Mouse (Mus musculus): ENCODE data around the gene Rngtt.
A peak's percentile ranks its signal among the peaks of the same experiment; 100 is the strongest.

Rngtt gene

GRCm38 (mm10) chr4:33309764-33310757, at the start of gene Rngtt:
Rngtt (plus strand) TSS chr4:33310311.
- DNase-seq = peak; percentile 99

- peak; percentile 90 for DNase-seq
These were observed 49.8 kb upstream of the Rngtt start for GRCm38 (mm10) chr4:33260311-33260710.

GRCm38 (mm10) chr4:33261311-33261753, 48.8 kb upstream of the Rngtt start:
- DNase-seq = peak; percentile 100

DNA sequence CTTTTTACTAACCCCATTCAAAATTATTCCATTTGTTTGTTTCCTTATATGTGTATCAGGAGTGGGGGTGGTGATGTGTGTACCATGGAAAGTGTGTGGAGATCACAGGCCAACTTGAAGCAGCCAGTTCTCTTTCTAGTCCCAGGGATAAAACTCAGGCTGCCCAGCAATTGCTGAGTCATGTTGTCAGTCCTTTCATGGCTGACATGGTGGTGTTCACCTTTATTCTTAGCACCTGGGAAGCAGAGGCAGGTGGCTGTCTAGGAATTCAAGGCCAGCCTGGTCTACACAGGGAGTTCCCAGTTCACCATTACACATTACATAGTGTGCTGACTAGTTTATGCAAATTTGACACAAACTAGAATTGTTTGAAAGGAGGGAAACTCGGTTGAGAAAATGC, 47.2 kb upstream of the Rngtt start:
- no peak for DNase-seq

GRCm38 (mm10) chr4:33264979-33265726, 45.0 kb upstream of the Rngtt start:
- DNase-seq = no peak

DNA sequence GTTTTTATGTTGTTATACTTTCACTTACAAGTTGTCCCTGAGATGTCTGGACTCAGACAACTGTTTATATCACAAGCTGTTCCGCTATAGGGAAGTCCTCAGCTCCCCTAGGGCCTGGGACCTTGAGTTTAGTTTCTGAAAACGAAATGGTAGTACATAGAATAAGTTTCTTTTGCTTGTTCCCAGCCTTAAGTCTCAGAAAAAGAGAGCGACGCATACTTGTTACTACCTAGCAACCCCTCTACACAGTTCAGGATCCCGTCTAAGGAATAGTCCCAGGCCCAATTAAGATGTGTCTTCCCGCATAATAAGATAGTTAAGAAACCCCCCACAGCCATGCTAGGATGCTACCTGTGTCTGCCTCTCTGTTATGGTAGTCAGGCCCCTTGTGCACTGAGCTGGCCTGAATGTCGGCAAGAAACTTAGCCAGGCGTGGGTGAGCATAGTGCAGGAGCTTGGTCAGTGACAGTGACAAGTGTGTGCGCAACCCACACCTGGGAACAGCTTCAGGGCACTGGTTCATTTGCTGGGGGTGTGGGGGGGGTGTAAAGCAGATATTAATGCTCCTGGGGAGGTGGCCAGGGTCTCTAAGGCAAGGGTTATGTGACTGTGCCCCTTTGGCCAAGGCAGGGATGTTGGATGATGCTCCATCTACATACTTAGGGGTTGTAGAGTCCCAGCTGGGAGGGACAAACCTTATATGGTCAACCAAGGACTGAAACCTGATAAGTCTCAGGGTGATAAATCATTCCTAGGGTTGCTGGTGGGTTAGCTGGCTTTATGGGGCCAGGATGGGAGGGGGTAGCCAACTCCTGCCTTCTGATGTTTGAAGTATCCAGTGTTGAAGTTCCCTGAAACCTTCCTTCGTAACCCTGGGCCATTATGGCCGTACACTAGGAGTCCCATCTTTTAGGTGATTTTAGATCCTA, 39.5 kb upstream of the Rngtt start:
- no peak for DNase-seq

DNA sequence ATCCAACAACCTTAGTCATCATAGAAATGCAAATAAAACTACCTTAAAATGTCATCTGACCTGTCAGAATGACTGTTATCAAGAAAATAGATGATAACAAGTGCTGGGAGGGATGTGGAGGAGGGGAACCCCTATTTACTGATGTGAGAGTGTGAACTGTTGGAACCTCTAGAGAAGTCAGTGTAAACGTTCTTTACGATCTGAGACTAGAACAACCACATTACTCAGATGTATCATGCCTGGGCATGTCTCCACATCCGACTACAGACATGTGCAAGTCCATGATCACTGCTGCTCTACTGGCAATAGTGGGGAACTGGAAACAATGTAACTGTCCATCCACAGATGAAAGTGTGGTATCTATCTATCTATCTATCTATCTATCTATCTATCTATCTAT, 36.7 kb upstream of the Rngtt start:
- no peak for DNase-seq

- peak; percentile 97 for DNase-seq
These were observed 28.0 kb upstream of the Rngtt start for GRCm38 (mm10) chr4:33281891-33282685.

DNA sequence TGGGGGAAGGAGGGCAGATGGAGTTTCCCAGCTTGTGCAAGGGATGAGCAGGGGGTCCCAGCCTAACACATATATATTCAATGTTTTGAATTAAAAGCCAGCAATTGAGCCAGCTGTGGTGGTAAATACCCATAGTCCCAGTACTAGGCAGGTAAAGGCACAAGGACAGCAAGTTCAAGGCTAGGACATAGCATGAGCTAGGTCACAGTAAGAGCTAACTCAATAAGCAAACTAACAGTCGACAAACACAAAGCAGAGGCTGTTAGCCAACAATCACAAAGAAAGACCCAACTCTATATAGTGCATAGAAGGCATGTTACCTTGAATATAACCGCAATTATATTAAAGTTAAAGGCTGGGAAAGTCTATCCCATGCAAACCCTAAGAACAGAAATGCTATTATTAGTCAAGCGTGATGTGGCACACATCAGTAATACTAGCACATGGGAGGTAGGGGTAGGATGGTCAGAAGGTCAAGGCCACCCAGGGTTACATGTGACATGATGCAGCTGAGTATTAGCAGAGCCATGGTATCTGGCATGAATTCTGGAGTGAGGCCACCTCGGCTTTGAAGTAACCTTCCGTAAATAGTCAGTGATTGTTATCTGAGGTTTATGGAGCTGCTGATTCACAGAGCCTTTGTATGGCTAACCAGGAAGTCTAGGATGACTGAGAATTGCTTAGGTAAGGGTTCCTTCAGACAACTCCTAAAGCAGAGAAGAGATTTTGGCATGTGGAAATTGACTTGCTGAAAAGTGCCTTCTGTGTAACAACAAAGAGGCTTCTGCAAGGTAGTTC, 25.8 kb upstream of the Rngtt start:
- peak; percentile 75 for DNase-seq

GRCm38 (mm10) chr4:33285448-33285847, 24.7 kb upstream of the Rngtt start:
- peak; percentile 59 for DNase-seq

DNA sequence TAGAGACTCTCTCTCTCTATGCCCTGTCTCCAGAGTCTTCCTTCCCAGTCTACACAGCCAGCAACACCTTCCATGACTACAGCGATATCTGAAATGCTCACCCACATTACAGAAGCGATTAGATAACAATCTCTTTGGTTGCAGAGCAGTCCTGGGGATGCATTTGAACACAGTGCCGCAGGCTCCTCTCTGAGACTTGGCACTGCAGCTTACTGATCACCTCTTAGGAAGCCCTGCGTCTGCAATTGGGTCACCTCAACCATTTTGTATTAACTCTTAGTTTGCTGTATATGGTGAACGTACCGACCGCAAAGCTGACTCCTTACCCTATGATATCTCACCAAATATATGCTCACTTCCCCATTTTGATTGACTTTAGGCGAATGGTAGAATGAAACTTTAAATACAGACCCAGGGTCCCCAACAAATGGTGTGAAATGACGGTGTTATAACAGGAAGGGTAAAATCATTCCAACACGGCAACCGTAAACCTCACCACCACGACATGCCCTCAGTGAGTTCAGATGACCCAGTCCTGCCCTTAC, 20.9 kb upstream of the Rngtt start:
- DNase-seq = peak; percentile 83

GRCm38 (mm10) chr4:33290002-33290401, 20.1 kb upstream of the Rngtt start, which contains the start of gene Pnrc1:
Pnrc1 (minus strand) TSS chr4:33290163.
- DNase-seq = peak; percentile 97

GRCm38 (mm10) chr4:33290878-33291277, 19.2 kb upstream of the Rngtt start:
- DNase-seq = peak; percentile 58

GRCm38 (mm10) chr4:33292409-33293370, 17.4 kb upstream of the Rngtt start:
- DNase-seq = peak; percentile 89

DNA sequence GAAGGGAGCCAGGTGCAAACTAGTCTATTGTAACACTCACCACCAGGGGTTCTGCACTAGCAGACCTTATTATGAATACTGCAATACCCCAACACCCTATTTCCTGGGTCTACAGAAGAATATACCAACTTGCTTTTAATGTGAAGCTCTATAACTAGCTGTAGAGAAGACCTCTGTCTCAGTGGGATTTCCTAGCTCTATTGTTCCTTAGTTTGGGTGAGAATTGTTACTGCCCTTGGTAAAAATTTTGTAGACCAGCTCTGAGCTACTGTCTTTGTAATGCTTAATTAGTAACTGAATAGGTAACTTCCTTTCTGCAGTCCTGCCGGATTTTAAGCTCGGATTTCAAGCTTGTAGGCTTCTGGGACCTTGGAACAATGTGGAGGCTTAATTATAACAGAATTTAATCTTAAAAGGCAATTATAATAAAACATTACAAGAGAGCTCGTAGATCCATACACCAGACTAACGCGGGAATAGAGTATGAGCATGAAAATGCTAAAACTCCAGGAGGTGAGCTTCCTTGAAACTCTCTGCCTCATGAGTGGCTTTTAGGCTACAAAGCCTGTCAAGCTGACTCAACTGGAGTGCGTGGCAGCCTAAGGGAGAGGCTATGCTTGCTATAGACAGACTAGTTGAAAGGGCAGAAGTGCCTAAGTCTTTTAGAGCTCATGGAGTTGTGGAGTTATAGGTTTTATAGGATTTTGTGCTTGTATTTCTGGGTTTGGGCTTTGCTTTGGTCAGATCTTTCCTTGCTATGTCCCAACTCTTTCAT, 9.0 kb upstream of the Rngtt start:
- peak; percentile 66 for DNase-seq

GRCm38 (mm10) chr4:33303057-33303456, 7.1 kb upstream of the Rngtt start:
- peak; percentile 29 for DNase-seq

- DNase-seq = peak; percentile 81
These were observed 3.0 kb upstream of the Rngtt start for GRCm38 (mm10) chr4:33307146-33307545.

DNA sequence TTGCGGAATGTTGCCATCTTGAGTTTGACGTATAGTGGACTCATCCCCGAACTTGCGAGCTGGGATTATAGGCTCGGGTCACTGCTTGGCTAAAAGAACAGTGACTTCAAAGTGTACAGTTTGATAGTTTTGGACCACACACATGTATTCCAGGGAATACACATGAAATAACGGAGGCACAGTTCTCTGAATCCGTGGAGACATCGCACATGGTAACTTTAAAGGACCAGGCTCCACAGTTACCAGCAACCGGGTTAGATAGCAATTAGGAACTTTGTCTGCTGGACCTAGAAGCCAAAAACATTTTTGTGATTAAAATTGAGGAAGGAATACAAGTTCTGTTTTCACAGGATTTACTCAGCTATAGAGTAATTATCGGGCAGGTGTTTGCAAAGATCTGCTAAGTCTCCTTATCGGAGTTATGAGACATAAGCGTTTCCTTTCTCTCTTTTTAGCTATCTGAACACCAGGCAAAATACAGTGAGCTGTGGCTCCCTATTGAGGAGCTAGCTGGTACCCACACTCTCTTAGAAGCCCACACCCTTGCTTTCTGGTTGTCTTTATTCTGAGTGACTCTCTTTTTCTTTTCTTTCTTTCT, 828 bp downstream of the Rngtt start:
- DNase-seq = peak; percentile 27
